Mouse (Mus musculus) heart, adult 18-20 months (tissue): Measurements from ENCODE around the gene Dusp3. TPM values are rescaled to one million over a fixed set of nuclear protein-coding genes. Genes with fewer than 3 reads are reported as not detected.

Source experiments
- DNase-seq, 2 experiments: peaks; one replicate each; pipeline ENCODE4 v3.0.0; 2021 to 2022; ENCODE audit warnings: mixed read lengths in 1 of 2
- total RNA-seq, 2 experiments: library from RNA; stranded (reverse); gene quantifications; 2 replicates each; pipeline ENCODE4 v1.2.3; 2021

The Dusp3 gene
- total RNA-seq, 2 experiments from 2014 or later: 107 to 117 TPM

DNA sequence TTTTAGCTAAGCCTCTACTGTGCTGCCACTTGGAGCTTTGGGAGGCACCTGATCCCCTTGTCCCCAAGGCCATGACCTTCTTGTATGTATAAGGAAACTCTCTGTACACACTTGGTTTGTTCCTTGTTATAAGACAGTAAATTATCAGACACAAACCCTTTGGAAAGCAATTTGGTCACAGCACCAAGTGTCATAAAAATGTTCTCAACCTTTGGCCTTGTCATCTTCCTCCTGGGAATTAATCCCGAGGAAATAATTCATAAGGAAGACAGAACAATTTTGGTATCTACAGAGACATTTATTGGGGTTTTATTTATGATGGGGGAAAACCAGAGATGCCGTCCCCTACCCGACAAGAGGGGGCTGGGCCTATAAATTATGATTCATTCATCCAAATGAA, 51.1 kb downstream of the Dusp3 start:
- DNase-seq: no peak

DNA sequence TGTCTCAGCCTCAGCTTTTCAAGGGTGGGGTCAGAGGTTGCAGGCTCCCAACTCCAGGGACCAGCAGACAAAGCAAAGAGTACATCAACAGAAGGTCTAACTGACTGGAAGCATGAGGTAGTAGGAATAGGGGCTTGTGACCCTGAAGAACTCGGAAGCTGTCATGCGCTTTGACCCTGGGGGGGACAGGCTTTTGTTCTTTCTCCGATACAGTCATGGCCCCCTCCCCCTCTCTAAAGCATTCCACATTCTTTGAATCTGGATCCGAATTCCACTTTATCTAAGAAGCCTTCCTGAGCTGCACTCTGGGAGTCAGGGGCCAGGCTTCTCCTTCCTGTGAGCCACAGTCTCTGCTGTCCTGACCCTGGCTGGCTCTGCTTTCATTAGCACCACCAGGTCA, 54.8 kb downstream of the Dusp3 start:
- no peak for DNase-seq

DNA sequence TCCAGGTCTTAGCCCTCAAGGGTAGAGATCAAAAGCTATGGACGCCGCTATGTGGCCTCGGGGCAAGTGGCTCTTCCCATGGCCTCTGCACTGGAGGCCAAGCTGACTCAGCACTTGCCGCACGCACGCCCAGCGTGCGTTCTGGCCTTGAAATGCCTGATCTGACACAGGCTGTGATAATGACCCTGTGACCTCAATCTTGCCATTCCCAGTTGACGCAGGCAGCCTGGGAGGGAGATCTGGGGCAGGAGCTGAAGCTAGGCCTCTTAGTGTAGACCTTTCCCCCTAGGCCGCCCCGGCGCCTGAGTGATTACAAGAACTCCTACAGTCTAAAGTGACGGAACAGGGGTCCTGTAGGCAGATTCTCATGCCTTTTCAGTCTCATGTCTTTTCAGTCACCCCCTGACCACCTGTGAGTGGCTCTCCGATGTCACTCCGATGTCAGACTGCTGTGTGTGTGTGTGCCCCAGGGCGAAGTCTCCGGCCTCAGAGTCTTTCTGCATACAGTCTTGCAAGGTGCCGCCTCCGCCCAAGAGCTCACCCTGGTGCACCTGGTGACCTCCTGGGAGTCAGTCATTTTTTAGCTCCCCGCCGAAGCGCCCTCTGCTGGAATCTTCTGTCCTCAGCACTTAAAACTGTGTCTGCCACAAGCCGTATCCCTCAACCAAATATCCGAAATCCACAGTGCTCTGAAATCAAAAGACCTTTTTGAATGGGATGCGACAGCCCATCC, 58.6 kb downstream of the Dusp3 start:
- no peak for DNase-seq

DNA sequence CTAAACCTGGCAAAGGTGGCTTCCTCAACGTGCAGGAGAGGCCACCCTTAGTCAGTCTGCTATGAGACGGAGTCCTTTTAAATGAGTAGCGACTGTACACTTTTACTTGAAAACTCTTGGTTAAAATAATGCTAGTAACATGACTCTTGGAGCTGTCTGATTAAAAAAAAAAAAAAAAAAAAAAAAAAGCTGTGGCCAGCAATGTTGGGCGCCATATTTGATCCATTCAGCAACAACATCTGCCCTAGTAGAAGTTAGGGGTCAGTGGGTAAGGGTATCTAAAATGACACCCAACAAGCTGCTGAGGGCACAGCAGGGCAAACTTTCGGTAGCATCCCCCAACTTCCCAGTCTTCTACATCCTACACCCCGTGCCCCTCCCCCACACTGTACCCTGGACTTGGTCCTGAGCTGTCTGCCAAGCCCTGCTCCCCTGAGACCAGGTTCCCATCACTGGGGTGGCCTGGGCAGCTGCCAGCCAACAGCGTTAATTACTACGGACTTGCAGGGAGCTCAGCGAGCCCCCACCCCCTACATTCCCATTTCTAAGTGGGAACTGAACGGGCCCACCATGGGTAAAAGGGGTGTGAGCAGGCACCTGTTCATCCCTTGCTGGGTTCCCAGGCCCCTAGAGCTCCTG, 59.7 kb downstream of the Dusp3 start:
- DNase-seq: no peak

DNA sequence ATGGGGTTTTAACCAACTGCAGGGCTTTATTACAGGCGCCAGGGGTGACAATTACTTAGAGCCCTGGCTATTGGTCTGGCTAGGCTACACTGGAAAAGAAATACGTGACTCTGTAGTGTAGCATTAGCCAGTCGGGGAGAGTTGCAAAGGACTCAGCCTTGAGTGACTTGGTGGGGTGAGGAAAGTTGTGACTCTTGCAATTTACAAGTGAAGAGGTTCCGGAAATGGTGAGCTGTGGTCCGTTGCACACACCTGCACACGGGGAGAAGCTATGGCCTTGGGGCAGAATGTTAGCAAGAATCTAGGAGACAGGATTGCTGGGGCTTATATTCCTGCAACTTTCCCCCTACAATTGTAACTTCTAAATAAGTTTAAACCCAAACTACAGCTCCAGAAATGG, 61.2 kb downstream of the Dusp3 start:
- no peak for DNase-seq

GRCm38 (mm10) chr11:101924441-101924976, 62.3 kb downstream of the Dusp3 start:
- DNase-seq: no peak

- DNase-seq: no peak
Measured at GRCm38 (mm10) chr11:101923988-101924387, 62.8 kb downstream of the Dusp3 start.

- peak; percentile 65 to 68 for DNase-seq
Measured at GRCm38 (mm10) chr11:101921361-101921952, 65.4 kb downstream of the Dusp3 start.

Other genes starting within 250 kb of the Dusp3 start
- gene Etv4, start 201.6 kb downstream of the Dusp3 start, total RNA-seq: under 1 TPM; 0.21 to 0.32 TPM
- gene Meox1, start 92.6 kb downstream of the Dusp3 start, total RNA-seq: 1 to 10 TPM; 4.3 to 6.5 TPM
- gene Sost, start 20.0 kb downstream of the Dusp3 start, total RNA-seq: 1 to 10 TPM; 1.9 to 2.0 TPM
- gene Cfap97d1, start 2.7 kb downstream of the Dusp3 start, total RNA-seq: not detected
- 1 to 10 TPM; 1.4 to 1.5 TPM for gene Mpp3, start 41.4 kb upstream of the Dusp3 start, total RNA-seq
- 10 to 100 TPM; 49.0 to 52.9 TPM for gene Cd300lg, start 54.5 kb upstream of the Dusp3 start, total RNA-seq
- 1 to 10 TPM; 1.5 to 3.1 TPM for gene Mpp2, start 101.5 kb upstream of the Dusp3 start, total RNA-seq
- not detected for gene Ppy, start 114.3 kb upstream of the Dusp3 start, total RNA-seq
- gene Pyy, start 120.8 kb upstream of the Dusp3 start, total RNA-seq: not detected
- gene Nags, start 158.5 kb upstream of the Dusp3 start, total RNA-seq: under 1 TPM in 1 of 2 experiments, not detected in 1; 0.13 TPM
- 10 to 100 TPM; 14.1 to 14.9 TPM for gene Tmem101, start 169.4 kb upstream of the Dusp3 start, total RNA-seq
- 10 to 100 TPM; 45.5 to 50.6 TPM for gene Lsm12, start 198.3 kb upstream of the Dusp3 start, total RNA-seq
- 10 to 100 TPM; 54.5 to 56.6 TPM for gene G6pc3, start 202.6 kb upstream of the Dusp3 start, total RNA-seq
- gene Hdac5, start 243.2 kb upstream of the Dusp3 start, total RNA-seq: 100 to 1,000 TPM; 115 to 117 TPM